Mouse (Mus musculus) c-Kit-positive CD71-negative TER-119-negative erythroid progenitor cells, embryonic 14.5 days (primary cell): ENCODE data around the gene Usp19.

Source experiments
- DNase-seq: peaks from one replicate; pipeline ENCODE4 v3.0.0-alpha.2; 2013; ENCODE audit warnings: low read depth

The Usp19 gene

GRCm38 (mm10) chr9:108490559-108491285 is at the start of gene Usp19:
Usp19 (plus strand) TSS chr9:108490602.
- DNase-seq, result peak; percentile 94

GRCm38 (mm10) chr9:108441236-108441919 is 49.0 kb upstream of the Usp19 start:
- DNase-seq, result no peak

GRCm38 (mm10) chr9:108445125-108445524 is 45.3 kb upstream of the Usp19 start:
- DNase-seq, result no peak

GRCm38 (mm10) chr9:108449860-108450259 is 40.5 kb upstream of the Usp19 start:
- no peak for DNase-seq

- no peak for DNase-seq
Measured at GRCm38 (mm10) chr9:108450292-108451169, 39.9 kb upstream of the Usp19 start.

GRCm38 (mm10) chr9:108451170-108451493 is 39.3 kb upstream of the Usp19 start:
- DNase-seq, result no peak

- DNase-seq, result no peak
Measured at GRCm38 (mm10) chr9:108451519-108452160, 38.8 kb upstream of the Usp19 start.

- peak; percentile 86 for DNase-seq
Measured at GRCm38 (mm10) chr9:108452291-108452906, 38.0 kb upstream of the Usp19 start.

- DNase-seq, result no peak
Measured at GRCm38 (mm10) chr9:108452911-108453310, 37.5 kb upstream of the Usp19 start.

GRCm38 (mm10) chr9:108453458-108453857 is 36.9 kb upstream of the Usp19 start:
- no peak for DNase-seq

- DNase-seq, result no peak
Measured at GRCm38 (mm10) chr9:108454429-108454828, 36.0 kb upstream of the Usp19 start.

- DNase-seq, result no peak
Measured at GRCm38 (mm10) chr9:108455747-108456571, 34.4 kb upstream of the Usp19 start.

- DNase-seq, result no peak
Measured at GRCm38 (mm10) chr9:108456953-108457352, 33.4 kb upstream of the Usp19 start.

GRCm38 (mm10) chr9:108459939-108460318 is 30.5 kb upstream of the Usp19 start:
- DNase-seq, result no peak

GRCm38 (mm10) chr9:108460319-108461178 is 29.9 kb upstream of the Usp19 start, which contains the start of gene Ccdc71:
Ccdc71 (plus strand) TSS chr9:108460527.
- DNase-seq, result peak; percentile 76

GRCm38 (mm10) chr9:108461181-108461631 is 29.2 kb upstream of the Usp19 start, which contains the start of gene Klhdc8b:
Klhdc8b (minus strand) TSS chr9:108461581.
- DNase-seq, result no peak

GRCm38 (mm10) chr9:108461675-108462074 is 28.7 kb upstream of the Usp19 start:
- DNase-seq, result no peak

- no peak for DNase-seq
Measured at GRCm38 (mm10) chr9:108462192-108462591, 28.2 kb upstream of the Usp19 start.

GRCm38 (mm10) chr9:108463713-108464112 is 26.7 kb upstream of the Usp19 start:
- no peak for DNase-seq

- DNase-seq, result no peak
Measured at GRCm38 (mm10) chr9:108466219-108466618, 24.2 kb upstream of the Usp19 start.
